Mouse (Mus musculus) heart, adult 2 months (tissue): ENCODE data around the gene Mta2. TPM values are rescaled to one million over a fixed set of nuclear protein-coding genes. Genes with fewer than 3 reads are reported as not detected.
"Not testable (repeated sequence)": the region's sequence is repeated elsewhere in the genome, so short reads cannot be mapped to it uniquely, and the experiment has no call there.

Source experiments
- DNase-seq, 2 experiments: peaks; one replicate each; pipeline ENCODE4 v3.0.0; 2021
- H3K27ac ChIP-seq: fragments of 200-600 bp; 2 replicates; pipeline ENCODE4 v1.8.1; 2022
- H3K27me3 ChIP-seq: fragments of 200-500 bp; 2 replicates; pipeline ENCODE4 v1.6.1; 2012; ENCODE audit warnings: mild to moderate bottlenecking, low read length, inconsistent platforms, mixed read lengths; ENCODE audit not compliant: control insufficient read depth, insufficient read depth
- H3K36me3 ChIP-seq: fragments of 200-500 bp; 2 replicates; pipeline ENCODE4 v1.6.1; 2012; ENCODE audit warnings: low read length, inconsistent platforms; ENCODE audit not compliant: control insufficient read depth, insufficient read depth
- H3K4me1 ChIP-seq: fragments of 200-500 bp; 2 replicates; pipeline ENCODE4 v1.6.1; 2011; ENCODE audit warnings: low read length; ENCODE audit not compliant: control insufficient read depth, insufficient read depth
- H3K4me3 ChIP-seq: fragments of 200-600 bp; 2 replicates; pipeline ENCODE4 v1.8.1; 2022
- H3K79me2 ChIP-seq: fragments of 200-500 bp; replicated peaks from 2 replicates; pipeline ENCODE4 v1.6.1; 2012; ENCODE audit warnings: mild to moderate bottlenecking, inconsistent platforms, low read length, moderate library complexity, mixed read lengths; ENCODE audit not compliant: control insufficient read depth, insufficient read depth
- H3K9ac ChIP-seq: fragments of 200-500 bp; 2 replicates; pipeline ENCODE4 v1.6.1; 2012; ENCODE audit warnings: low read depth, mild to moderate bottlenecking, control low read depth, inconsistent platforms, low read length, mixed read lengths
- CTCF ChIP-seq: fragments of 200-600 bp; IDR thresholded peaks from 2 replicates; pipeline ENCODE4 v1.8.1; 2022; ENCODE audit warnings: antibody characterized with exemption, mild to moderate bottlenecking, moderate library complexity
- EP300 ChIP-seq: fragments of 200-500 bp; IDR thresholded peaks from 2 replicates; pipeline ENCODE4 v1.6.1; 2011; ENCODE audit warnings: low read depth, low read length, control low read depth; ENCODE audit not compliant: insufficient read depth
- POLR2A ChIP-seq: fragments of 200-500 bp; IDR thresholded peaks from 2 replicates; pipeline ENCODE4 v1.6.1; 2011; ENCODE audit warnings: mild to moderate bottlenecking, low read depth, low read length, control low read depth; ENCODE audit not compliant: insufficient read depth
- WGBS: fragments of 180-500 bp; shearing (Covaris S2); methylation state at CpG from one replicate; pipeline ENCODE4 v1.1.7; 2018; 5-methylcytosine and 5-hydroxymethylcytosine counted together
- intact Hi-C: fragments of 180-260 bp; cut with DNase I; formaldehyde crosslinking; loops from one replicate; pipeline ENCODE4 v1.15.1; 2025
- polyA plus RNA-seq: library from polyadenylated mRNA; depleted of rRNA; stranded (reverse); fragments of >200 nt; gene quantifications from 2 replicates; pipeline ENCODE4 v1.2.3, GENCODE M21; 2012
- total RNA-seq, 2 experiments: library from RNA; stranded (reverse); gene quantifications; 2 replicates each; pipeline ENCODE4 v1.2.3; 2021

The Mta2 gene
- total and polyA plus RNA-seq, 3 experiments, result 13.1 to 32.1 (median 29.0) TPM

- peaks cover 8% of the 10 kb centered on the region; the same call in 1 of the 2 replicates for H3K36me3 ChIP-seq
- intact Hi-C loops, result loop anchor here (5.0 kb wide), 1 partner anchor 94 kb away; the partner anchor contains the start of gene Ubxn1
- WGBS, result 17% methylated on average over 5 of the region's 5 CpGs
Measured at GRCm38 (mm10) chr19:8966198-8966589, 24.5 kb downstream of the Mta2 start.

GRCm38 (mm10) chr19:8966590-8967372 lies 25.1 kb downstream of the Mta2 start, which contains the start of gene Eef1g:
Gene Eef1g, plus strand, starts transcription at chr19:8967041.
- H3K79me2 ChIP-seq, result no peaks in the 10 kb centered on the region
- H3K4me1 ChIP-seq, result peaks cover 5% of the 10 kb centered on the region
- under 1% methylated on average over 52 of the region's 52 CpGs for WGBS
- peaks cover 8% of the 10 kb centered on the region; the same call in 1 of the 2 replicates for H3K36me3 ChIP-seq
- peak; percentile 96 to 100 for DNase-seq
- H3K9ac ChIP-seq, result peak within 1 kb of the TSS; percentile 79
- TF ChIP-seq CTCF, result no peak
- TF ChIP-seq EP300, result peak; percentile 53
- peak; percentile 88 for TF ChIP-seq POLR2A
- intact Hi-C loops, result loop anchor here (5.0 kb wide), 1 partner anchor 94 kb away; the partner anchor contains the start of gene Ubxn1
- no peaks in the 10 kb centered on the region for H3K27me3 ChIP-seq
- peak within 1 kb of the TSS; percentile 82 for H3K4me3 ChIP-seq
- peak within 1 kb of the TSS; percentile 96 for H3K27ac ChIP-seq

More at GRCm38 (mm10) chr19:8966198-8966589, 24.5 kb downstream of the Mta2 start:
- H3K79me2 ChIP-seq, result no peaks in the 10 kb centered on the region
- no peak for DNase-seq
- peaks cover 5% of the 10 kb centered on the region for H3K4me1 ChIP-seq
- TF ChIP-seq EP300 (no peak), POLR2A (no peak), CTCF (no peak)
- peak overlapping the region; percentile 76 for H3K4me3 ChIP-seq
- H3K27ac ChIP-seq, result peak overlapping the region; percentile 96
- H3K27me3 ChIP-seq, result no peaks in the 10 kb centered on the region
- H3K9ac ChIP-seq, result peak overlapping the region; percentile 76

- Histone ChIP-seq H3K36me3 (peaks cover 8% of the 10 kb centered on the region), H3K27me3 (no peaks in the 10 kb centered on the region), H3K79me2 (no peaks in the 10 kb centered on the region), H3K27ac (peak overlapping the region; percentile 67), H3K4me3 (peak overlapping the region; percentile 82), H3K9ac (peak overlapping the region; percentile 79), H3K4me1 (peaks cover 5% of the 10 kb centered on the region)
- under 1% methylated on average over 8 of the region's 8 CpGs for WGBS
- intact Hi-C loops, result loop anchor here (5.0 kb wide), 1 partner anchor 95 kb away; the partner anchor contains the start of gene Ubxn1
- TF ChIP-seq POLR2A (no peak), EP300 (no peak), CTCF (no peak)
- no peak for DNase-seq
Measured at GRCm38 (mm10) chr19:8967373-8967743, 25.7 kb downstream of the Mta2 start.

- H3K36me3 ChIP-seq, result peaks cover 8% of the 10 kb centered on the region
- intact Hi-C loops, result loop anchor here (5.0 kb wide), 1 partner anchor 96 kb away; the partner anchor contains the start of gene Ubxn1
Measured at GRCm38 (mm10) chr19:8967893-8968292, 26.2 kb downstream of the Mta2 start.

GRCm38 (mm10) chr19:8972491-8972890 lies 30.8 kb downstream of the Mta2 start:
- 87% methylated on average over 8 of the region's 8 CpGs for WGBS
- H3K27me3 ChIP-seq, DNase-seq, intact Hi-C loops, H3K4me1 ChIP-seq, H3K9ac ChIP-seq, H3K27ac ChIP-seq, H3K4me3 ChIP-seq, H3K79me2 ChIP-seq: not testable (repeated sequence)
- H3K36me3 ChIP-seq, result peaks cover 24% of the 10 kb centered on the region

More at GRCm38 (mm10) chr19:8967893-8968292, 26.2 kb downstream of the Mta2 start:
- Histone ChIP-seq H3K79me2 (no peaks in the 10 kb centered on the region), H3K9ac (peak overlapping the region; percentile 79), H3K4me3 (peak overlapping the region; percentile 82), H3K27ac (peak overlapping the region; percentile 67), H3K4me1 (peaks cover 5% of the 10 kb centered on the region), H3K27me3 (no peaks in the 10 kb centered on the region)
- DNase-seq, result no peak
- 2% methylated on average over 9 of the region's 9 CpGs for WGBS
- TF ChIP-seq CTCF (no peak), POLR2A (no peak), EP300 (no peak)

- no peaks in the 10 kb centered on the region for H3K27me3 ChIP-seq
- no peak overlapping the region for H3K9ac ChIP-seq
- no peak overlapping the region for H3K4me3 ChIP-seq
- no peaks in the 10 kb centered on the region for H3K79me2 ChIP-seq
- 81% methylated on average over 1 of the region's 1 CpGs for WGBS
- DNase-seq, result no peak
- no peak overlapping the region for H3K27ac ChIP-seq
- intact Hi-C loops, result no loop called here
- peaks cover 2% of the 10 kb centered on the region; the same call in 1 of the 2 replicates for H3K4me1 ChIP-seq
- TF ChIP-seq CTCF (peak; percentile 27), EP300 (no peak)
- peaks cover 25% of the 10 kb centered on the region for H3K36me3 ChIP-seq
Measured at GRCm38 (mm10) chr19:8974638-8975037, 33.0 kb downstream of the Mta2 start.
